Mouse (Mus musculus) myocyte (in vitro differentiated cells): ENCODE results near the gene Arhgef3.

ENCODE experiments used
- E2F4 ChIP-seq: IDR thresholded peaks from one replicate; pipeline ENCODE4 v1.6.1; 2011; ENCODE audit warnings: mild to moderate bottlenecking, control low read depth, moderate library complexity; ENCODE audit not compliant: insufficient read depth
- POLR2A ChIP-seq: IDR thresholded peaks from one replicate; pipeline ENCODE4 v1.6.1; 2011; ENCODE audit warnings: low read depth, mild to moderate bottlenecking, control low read depth, moderate library complexity; ENCODE audit not compliant: insufficient read length

DNA sequence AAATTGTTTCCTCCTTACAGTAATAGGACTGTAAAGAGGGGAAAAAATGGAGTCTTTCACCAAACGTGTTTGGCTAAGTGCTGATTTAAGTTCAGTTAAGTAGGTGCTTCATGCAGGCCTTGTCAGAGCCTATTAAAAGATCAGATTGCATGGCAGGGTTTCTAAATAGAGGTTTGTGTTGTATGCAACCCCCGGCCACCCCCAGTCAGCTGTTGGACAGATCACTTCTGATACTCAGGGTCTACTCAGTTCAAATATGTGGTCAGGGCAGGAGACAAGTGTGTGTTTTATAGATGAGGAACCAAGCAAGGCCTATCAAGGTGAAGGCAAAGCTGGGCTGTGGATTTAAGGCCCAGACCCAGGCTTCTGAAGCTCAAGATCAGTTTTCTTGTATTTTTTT is 44.1 kb downstream of the Arhgef3 start:
- no peak for TF ChIP-seq POLR2A
- TF ChIP-seq E2F4 = no peak
